ENCODE assay signal across 23 mouse cellular contexts in genomic region chr17:53854992-53855391, GRCm38 (mm10). TPM values are rescaled to one million over a fixed set of nuclear protein-coding genes. Genes with fewer than 3 reads are reported as not detected.
DNase-seq lines count a peak whose midpoint lies in the region; ATAC-seq and TF ChIP-seq lines count a peak whose summit lies in the region.
"Had no signal": no experiment of that assay in that cellular context is flagged by ENCODE, and none has a peak within 500 bp of the region (broad histone marks: within the 10 kb centered on the region; RNA-seq: fewer than 3 reads in every experiment).

No protein-coding gene starts in this region.

- no peak overlapping the region for H3K4me3 ChIP-seq in stomach, postnatal 0 days (ENCODE audit: low read depth, low read length)

- ATAC-seq in stomach, postnatal 0 days (ENCODE audit: low FRiP score, low TSS enrichment) = peak; percentile 68; the same call in 1 of the 2 replicates
- ATAC-seq: activated CD4-positive, CD25-positive, alpha-beta regulatory T cell, adult 4 months; CD4-positive, CD25-positive, alpha-beta regulatory T cell, adult 4 months; Patski had no signal

- H3K9ac ChIP-seq in stomach, postnatal 0 days (ENCODE audit: low read length) = no peak overlapping the region

- no peaks in the 10 kb centered on the region for H3K9me3 ChIP-seq in stomach, postnatal 0 days (ENCODE audit: control insufficient read depth, low read length)
- H3K9me3 ChIP-seq: G1E had no signal

- H3K36me3 ChIP-seq in stomach, postnatal 0 days (ENCODE audit: control insufficient read depth, insufficient read depth, low read length) = no peaks in the 10 kb centered on the region
- H3K36me3 ChIP-seq: G1E had no signal

- no peaks in the 10 kb centered on the region for H3K27me3 ChIP-seq in stomach, postnatal 0 days (ENCODE audit: control insufficient read depth, insufficient read depth, low read length)
- H3K27me3 ChIP-seq: CH12.LX, Patski had no signal

- WGBS in large intestine, adult 2 months = 28% methylated on average over 3 of the region's 3 CpGs
- WGBS in stomach, postnatal 0 days = 68% methylated on average over 3 of the region's 3 CpGs

- no peak for TF ChIP-seq EP300 in stomach, postnatal 0 days (optimal IDR thresholded peaks at IDR 0.05)

- no peak for TF ChIP-seq CTCF in stomach, postnatal 0 days (IDR thresholded peaks at IDR 0.05; ENCODE audit: low read depth)

- no peaks in the 10 kb centered on the region for H3K4me1 ChIP-seq in stomach, postnatal 0 days (replicated peaks; ENCODE audit: control insufficient read depth, insufficient read depth)

- H3K4me2 ChIP-seq in stomach, postnatal 0 days (replicated peaks; ENCODE audit: low read depth) = no peak overlapping the region

- no peak overlapping the region for H3K27ac ChIP-seq in stomach, postnatal 0 days (replicated peaks)

- peak; percentile 51 for DNase-seq in large intestine, adult 2 months (ENCODE audit: low read depth, low spot score)
- DNase-seq in stomach, postnatal 0 days (ENCODE audit: low spot score) = no peak
- DNase-seq in adrenal gland, adult 2 months = no peak
- no peak for DNase-seq in layer of hippocampus, adult 8-10 months (ENCODE audit: low spot score in 2 of 2)
- DNase-seq: adrenal gland, adult 8-10 months; adrenal gland, postnatal 10 days; adrenal gland, postnatal 14 days; adrenal gland, postnatal 25 days; adrenal gland, postnatal 36 days; B cell, adult 2 months; cerebellum, adult 11 months; cerebellum, adult 11-12 months; cerebellum, adult 18-20 months; cerebellum, adult 2 months had no signal

RNA-seq across cellular contexts. Expression of gene Sult1c2, which starts 8.9 kb away (rescaled TPM):
- 0.77 and 1.1 TPM in 2 replicates for polyA plus RNA-seq in large intestine, adult 2 months (2012; rRNA removed)
- polyA plus RNA-seq in stomach, postnatal 0 days (2015; fragmentation: Nextera tagmentation; extraction: Ambion mirVana) = 109 and 124 TPM in 2 replicates
- under 1 TPM; 0.21 to 0.46 TPM for total RNA-seq in adrenal gland, adult 2 months (2021)
- not detected in 2 replicates for polyA plus RNA-seq in adrenal gland, adult 2 months (2012; rRNA removed)
- not detected for total RNA-seq in layer of hippocampus, adult 8-10 months (2022)
- total RNA-seq: CH12.LX, ES-E14, MEL had no signal
- polyA plus RNA-seq: activated CD4-positive, CD25-positive, alpha-beta regulatory T cell, adult 4 months; brain, embryonic 14.5 days; C2C12; CD4-positive, CD25-positive, alpha-beta regulatory T cell, adult 4 months; cerebellum, adult 2 months; G1E had no signal

Comparison
In these comparisons a context has a peak if more than half of its experiments do, and no peak if none do; other contexts are left out.
1. RNA of gene Sult1c2, which starts 8.9 kb away (polyA plus RNA-seq): 109 to 124 TPM in stomach, postnatal 0 days; 0.77 to 1.1 TPM in large intestine, adult 2 months and not detected in adrenal gland, adult 2 months; every median in the first group is over 10 times any median in the second.